Mouse (Mus musculus): ENCODE data around the gene Lingo3. TPM values are rescaled to one million over a fixed set of nuclear protein-coding genes. Genes with fewer than 3 reads are reported as not detected.

Gene Lingo3
- polyA plus RNA-seq, 1 experiment from 2014 or later: not detected

DNA sequence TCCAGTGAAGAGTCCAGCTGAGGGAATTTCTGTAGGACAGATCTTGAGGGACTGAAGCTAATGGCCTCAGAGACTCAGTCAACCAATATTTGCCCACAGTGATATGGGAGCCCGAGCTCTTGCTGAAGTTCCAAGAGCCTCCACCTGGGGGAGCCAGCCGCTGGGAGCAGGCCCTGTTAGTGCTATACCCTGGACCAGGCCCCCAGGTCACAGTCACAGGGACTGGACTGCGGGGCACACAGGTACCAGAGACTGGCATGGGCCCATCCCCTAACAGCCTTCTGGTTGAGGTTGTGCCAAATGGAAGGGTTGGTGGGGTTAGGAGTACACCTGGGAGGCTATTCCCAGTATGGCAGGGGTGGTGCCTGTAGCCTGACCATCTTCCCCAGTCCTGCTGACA, 37.9 kb downstream of the Lingo3 start:
- whole genome bisulfite sequencing (ENCODE audit: missing documents): 22% methylated on average over 3 of the region's 3 CpGs
- Histone ChIP-seq H3K79me2 (ENCODE audit: inconsistent target) (peaks cover 14% of the 10 kb centered on the region), H3K27ac (no peak overlapping the region), H3K4me3 (ENCODE audit: inconsistent target) (no peak overlapping the region), H3K36me3 (ENCODE audit: inconsistent target) (peaks cover 29% of the 10 kb centered on the region)

DNA sequence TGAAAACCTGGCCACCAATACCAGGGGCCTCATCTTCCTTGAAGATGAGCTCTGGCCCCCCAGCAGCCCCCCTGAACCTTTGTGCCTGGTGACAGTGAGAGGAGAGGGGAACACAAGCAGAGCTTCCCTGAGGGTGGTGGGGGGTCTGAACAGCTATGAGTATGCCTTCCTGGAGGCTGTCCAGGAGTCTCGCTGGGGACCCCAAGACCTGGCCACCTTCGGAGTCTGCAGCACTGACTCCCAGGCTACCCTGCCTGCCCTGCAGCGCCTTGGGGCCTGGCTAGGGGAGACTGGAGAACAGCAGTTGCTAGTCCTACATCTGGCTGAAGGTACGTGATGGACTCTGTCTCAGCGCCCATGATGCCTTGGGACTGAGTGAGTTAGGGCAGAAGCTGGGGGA, 38.5 kb downstream of the Lingo3 start:
- H3K4me3 ChIP-seq (ENCODE audit: inconsistent target): no peak overlapping the region
- WGBS (ENCODE audit: missing documents): 100% methylated on average over 5 of the region's 5 CpGs
- peaks cover 20% of the 10 kb centered on the region for H3K79me2 ChIP-seq (ENCODE audit: inconsistent target)
- H3K27ac ChIP-seq: no peak overlapping the region
- H3K36me3 ChIP-seq (ENCODE audit: inconsistent target): peaks cover 29% of the 10 kb centered on the region

DNA sequence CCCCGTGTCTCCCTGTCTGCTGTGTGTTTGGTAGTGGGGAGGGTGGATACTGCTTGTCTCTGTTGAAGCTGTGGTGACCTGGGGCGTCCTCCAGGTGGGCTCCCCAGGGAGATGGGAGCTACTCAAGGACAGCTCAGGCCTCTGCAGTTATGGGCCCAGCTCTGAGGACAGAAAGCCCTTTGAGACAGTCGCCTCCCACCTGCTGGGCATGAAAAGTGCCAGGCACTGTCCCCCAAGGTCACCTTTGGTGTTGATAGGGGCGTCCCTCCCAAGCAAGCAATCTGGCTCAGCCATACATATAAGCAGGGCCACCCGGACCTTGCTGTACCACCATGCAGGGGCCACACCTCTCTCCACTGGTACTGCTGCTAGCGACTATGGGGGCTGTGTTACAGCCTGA, 38.9 kb downstream of the Lingo3 start, which contains the start of gene Amh:
TSS of gene Amh (plus strand) at position 328 of the 400 bp plus-strand sequence.
- H3K79me2 ChIP-seq (ENCODE audit: inconsistent target): peaks cover 24% of the 10 kb centered on the region
- 95% methylated on average over 5 of the region's 6 CpGs for WGBS (ENCODE audit: missing documents)
- H3K4me3 ChIP-seq (ENCODE audit: inconsistent target): no peak within 1 kb of the TSS
- no peak within 1 kb of the TSS for H3K27ac ChIP-seq
- peaks cover 29% of the 10 kb centered on the region for H3K36me3 ChIP-seq (ENCODE audit: inconsistent target)

DNA sequence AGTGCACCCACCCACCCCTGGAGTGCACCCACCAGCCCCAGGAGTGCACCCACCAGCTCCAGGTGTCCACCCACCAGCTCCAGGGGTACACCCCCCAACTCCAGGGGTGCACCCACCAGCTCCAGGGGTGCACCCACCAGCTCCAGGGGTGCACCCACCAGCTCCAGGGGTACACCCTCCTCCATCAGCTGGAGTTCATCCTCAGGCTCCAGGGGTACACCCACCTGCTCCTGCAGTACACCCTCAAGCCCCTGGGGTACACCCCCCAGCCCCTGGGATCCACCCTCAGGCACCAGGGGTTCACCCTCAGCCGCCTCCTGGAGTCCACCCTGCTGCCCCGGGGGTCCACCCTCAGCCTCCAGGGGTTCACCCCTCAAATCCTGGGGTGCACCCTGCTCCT, 39.5 kb downstream of the Lingo3 start:
- WGBS (ENCODE audit: missing documents): 90% methylated on average over 2 of the region's 2 CpGs
- Histone ChIP-seq H3K36me3 (ENCODE audit: inconsistent target) (peaks cover 29% of the 10 kb centered on the region), H3K4me3 (ENCODE audit: inconsistent target) (no peak overlapping the region), H3K27ac (no peak overlapping the region), H3K79me2 (ENCODE audit: inconsistent target) (peaks cover 30% of the 10 kb centered on the region)

DNA sequence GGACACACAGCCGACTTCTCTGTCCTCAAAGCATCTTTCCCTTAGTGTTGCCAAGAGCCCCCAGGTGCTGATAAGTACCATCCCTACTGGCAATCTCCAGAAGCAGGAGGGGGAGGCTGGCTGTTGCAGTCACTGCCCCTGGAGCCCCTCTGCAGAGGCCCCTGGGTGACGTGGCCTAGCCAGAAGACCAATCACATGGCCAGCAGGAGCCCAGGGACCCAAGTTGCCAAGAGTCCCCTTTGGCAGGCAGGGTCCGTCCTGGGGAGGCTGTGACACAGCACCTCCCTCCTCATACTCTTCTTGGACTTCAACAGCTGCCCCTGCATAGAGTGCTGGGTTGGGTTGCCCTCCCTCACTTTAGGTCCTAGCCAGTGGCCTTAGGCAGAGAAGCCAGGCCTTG, 40.8 kb downstream of the Lingo3 start:
- no peak overlapping the region for H3K27ac ChIP-seq
- 93% methylated on average over 3 of the region's 3 CpGs for WGBS (ENCODE audit: missing documents)
- no peak overlapping the region for H3K4me3 ChIP-seq (ENCODE audit: inconsistent target)
- H3K36me3 ChIP-seq (ENCODE audit: inconsistent target): peaks cover 29% of the 10 kb centered on the region
- H3K79me2 ChIP-seq (ENCODE audit: inconsistent target): peaks cover 37% of the 10 kb centered on the region

DNA sequence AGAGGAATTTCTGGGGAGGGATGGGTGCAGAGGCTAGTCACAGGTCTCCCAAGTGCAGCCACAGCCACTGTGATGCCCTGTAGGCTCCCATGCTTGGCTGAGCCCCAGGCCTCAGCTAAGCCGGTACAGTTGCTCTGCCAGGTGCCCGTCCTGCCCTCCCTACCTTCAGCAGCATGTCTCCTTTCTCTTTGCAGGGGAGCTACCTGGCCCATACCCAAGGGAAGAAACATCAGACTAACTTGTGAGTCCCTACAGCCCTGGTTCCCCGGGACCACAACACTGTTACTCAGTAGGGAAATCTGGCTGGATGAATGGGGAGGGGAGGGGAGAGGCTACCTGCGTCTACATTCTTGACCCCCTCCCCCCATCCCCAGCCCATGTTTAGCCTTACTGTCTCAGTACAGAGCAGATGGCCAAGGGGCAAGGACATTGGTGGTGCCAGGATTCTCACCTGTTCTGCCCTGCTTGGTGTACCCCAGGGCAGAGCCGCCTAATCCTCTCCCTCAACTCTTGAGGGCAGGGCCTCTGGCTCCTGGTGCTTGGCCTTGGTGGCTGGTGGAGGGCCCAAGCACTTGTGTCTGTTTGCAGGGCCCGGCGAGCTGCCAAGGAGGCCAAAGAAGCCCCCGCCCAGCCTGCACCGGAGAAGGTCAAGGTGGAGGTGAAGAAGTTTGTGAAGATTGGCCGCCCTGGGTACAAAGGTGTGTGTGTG, 41.5 kb downstream of the Lingo3 start:
- 91% methylated on average over 10 of the region's 10 CpGs for WGBS (ENCODE audit: missing documents)
- no peak overlapping the region for H3K27ac ChIP-seq
- H3K79me2 ChIP-seq (ENCODE audit: inconsistent target): peaks cover 40% of the 10 kb centered on the region
- no peak overlapping the region for H3K4me3 ChIP-seq (ENCODE audit: inconsistent target)
- H3K36me3 ChIP-seq (ENCODE audit: inconsistent target): peaks cover 29% of the 10 kb centered on the region

DNA sequence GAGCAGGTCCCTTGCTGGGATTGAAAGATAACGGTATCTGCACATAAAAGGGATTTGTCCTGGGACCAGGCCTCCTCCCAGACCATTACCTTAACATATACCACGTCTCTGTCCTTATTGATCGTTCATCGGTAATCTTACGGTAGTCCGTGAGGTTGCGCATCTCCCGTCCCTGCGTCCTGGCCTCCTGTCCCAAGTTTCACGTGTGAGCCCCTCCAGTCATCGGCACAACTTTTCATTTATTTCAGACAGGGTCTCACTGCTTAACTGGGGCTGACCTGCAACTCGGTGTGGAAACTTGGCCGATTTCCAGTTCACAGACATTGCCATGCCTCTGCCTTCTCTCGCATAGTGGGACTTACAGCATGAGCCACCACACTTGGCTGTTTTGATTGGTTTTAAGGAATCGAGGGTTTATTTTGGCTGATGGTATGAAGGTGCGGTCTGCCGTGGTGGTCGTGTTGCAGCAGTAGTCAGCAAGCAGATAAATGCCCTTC, 44.7 kb downstream of the Lingo3 start:
- peak overlapping the region; percentile 97 for H3K4me3 ChIP-seq (ENCODE audit: inconsistent target)
- 2% methylated on average over 18 of the region's 18 CpGs for WGBS (ENCODE audit: missing documents)
- H3K36me3 ChIP-seq (ENCODE audit: inconsistent target): peaks cover 38% of the 10 kb centered on the region
- H3K27ac ChIP-seq: peak overlapping the region; percentile 91
- H3K79me2 ChIP-seq (ENCODE audit: inconsistent target): peaks cover 65% of the 10 kb centered on the region

DNA sequence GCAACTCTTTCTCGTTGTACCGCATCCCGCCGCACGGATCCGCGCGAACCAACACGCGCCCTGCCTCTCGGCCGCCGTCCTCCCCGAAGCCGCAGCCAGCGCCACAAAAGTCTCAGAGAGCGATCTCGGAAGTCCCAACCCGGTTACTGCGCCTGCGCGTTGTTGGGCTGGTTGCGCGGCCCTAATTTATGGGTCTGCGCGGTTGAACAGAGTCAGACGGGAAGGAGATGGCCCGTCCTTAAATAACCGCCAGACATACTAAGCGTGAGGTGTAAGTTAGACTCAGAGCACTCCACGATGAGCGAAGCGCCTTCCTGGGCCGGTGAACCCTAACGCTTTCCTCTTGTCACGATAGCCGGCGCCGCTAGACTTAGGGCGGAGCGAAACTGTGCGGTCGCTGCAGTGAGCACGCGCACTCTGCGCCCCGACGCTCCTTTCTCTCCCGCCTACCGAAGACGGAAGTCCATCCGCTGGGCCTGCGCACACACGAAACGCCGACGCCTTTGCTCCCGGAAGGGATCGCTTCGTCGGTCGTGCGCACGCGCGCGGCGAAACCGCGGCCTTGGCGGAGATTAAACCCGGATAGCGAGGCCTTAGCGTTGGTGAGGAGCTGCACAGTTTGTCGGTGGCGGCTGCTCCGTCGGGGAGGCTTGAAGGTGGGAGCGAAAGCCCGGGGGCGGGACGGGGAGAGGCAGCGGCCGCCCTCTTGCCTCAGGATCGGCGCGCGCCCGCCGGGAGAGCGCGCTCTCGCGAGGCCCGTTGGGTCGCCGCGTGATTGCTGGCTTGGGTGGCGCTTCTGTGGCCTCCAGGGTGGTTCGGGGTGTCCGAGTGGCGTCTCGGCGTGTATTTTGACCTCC, 45.5 kb downstream of the Lingo3 start, which contains the start of the genes Sf3a2 and Plekhj1:
TSS of gene Sf3a2 (plus strand) at position 49 of the 857 bp plus-strand sequence.
TSS of gene Plekhj1 (minus strand) at position 477 of the 857 bp plus-strand sequence.
- peaks cover 41% of the 10 kb centered on the region for H3K36me3 ChIP-seq (ENCODE audit: inconsistent target)
- under 1% methylated on average over 104 of the region's 104 CpGs for WGBS (ENCODE audit: missing documents)
- H3K4me3 ChIP-seq (ENCODE audit: inconsistent target): peak within 1 kb of the TSS; percentile 97
- H3K27ac ChIP-seq: peak within 1 kb of the TSS; percentile 91
- H3K79me2 ChIP-seq (ENCODE audit: inconsistent target): peaks cover 65% of the 10 kb centered on the region

DNA sequence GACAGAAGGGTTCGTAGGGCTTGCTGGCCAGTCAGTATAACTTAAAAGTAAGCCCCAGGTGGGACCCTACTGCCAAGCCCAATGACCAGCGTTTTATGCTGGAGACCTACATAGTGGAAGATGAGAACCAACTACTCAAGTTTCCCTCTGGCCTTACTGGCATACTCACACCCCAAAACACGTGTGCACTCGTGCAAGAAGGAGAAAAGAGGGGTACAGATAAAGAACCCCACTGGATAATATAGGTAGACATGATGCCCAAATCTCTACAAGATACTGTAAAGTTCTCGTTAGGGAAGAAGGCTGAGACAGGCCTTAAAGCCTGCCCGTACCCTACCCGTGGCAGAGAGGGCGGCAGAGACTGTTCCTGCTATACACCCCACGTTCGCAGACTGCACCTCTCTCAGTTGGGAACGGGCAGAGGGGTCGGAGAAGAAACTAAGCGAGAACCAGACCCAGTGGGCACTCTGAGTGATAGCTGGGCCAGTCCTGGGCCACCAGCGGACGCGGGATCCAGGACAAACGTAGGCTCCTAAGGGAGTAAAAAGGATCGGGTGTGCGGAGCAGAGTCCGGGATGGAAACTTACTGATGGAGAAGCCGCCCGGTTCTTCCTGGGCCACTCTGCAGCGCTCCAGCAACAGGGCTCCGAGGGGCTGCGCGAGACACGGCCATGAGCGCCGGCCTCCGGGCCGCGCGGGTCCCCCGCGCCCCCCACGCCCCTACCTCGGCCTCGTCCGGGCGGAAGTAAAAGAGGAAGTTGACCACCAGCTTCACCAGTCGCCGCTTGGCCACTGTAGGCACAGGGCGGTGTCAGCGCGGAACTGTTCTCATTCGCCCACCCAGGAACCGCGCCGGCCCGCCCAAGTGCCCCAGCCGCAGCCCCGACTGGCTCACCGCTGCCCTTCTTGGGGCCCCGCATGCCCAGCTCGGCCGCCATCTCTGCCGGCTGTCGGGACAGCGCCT, 46.4 kb downstream of the Lingo3 start:
- Histone ChIP-seq H3K4me3 (ENCODE audit: inconsistent target) (peak overlapping the region; percentile 97), H3K36me3 (ENCODE audit: inconsistent target) (peaks cover 37% of the 10 kb centered on the region; the same call in 1 of the 2 replicates), H3K27ac (peak overlapping the region; percentile 91), H3K79me2 (ENCODE audit: inconsistent target) (peaks cover 65% of the 10 kb centered on the region)
- 2% methylated on average over 59 of the region's 59 CpGs for WGBS (ENCODE audit: missing documents)

DNA sequence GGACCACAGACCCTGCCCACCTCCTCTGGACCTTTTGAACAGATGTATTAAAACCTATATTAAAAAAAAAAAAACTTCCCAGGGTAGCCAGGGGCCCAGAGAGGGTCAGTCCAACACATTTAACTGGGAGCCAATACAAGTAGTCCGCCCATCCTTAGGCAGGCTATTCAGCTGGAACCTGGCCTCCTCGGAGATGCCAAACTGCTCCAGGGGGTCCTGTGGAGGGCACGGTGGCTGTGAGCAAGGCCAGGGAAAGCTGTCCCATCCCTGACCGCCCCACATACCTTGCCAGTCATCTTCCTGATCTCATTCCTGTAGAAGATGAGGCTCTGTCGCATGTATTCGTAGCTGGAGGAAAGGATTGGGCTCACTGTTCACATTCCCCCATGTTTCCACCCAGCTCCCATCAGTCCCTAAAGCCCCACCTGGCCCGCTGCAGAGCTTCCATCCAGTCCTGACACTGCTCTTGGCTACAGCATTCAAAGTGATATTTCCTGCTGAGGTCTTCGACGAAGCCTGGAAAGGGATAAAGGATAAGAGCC, 47.5 kb downstream of the Lingo3 start:
- peak overlapping the region; percentile 89; the same call in 1 of the 2 replicates for H3K4me3 ChIP-seq (ENCODE audit: inconsistent target)
- WGBS (ENCODE audit: missing documents): 93% methylated on average over 9 of the region's 9 CpGs
- H3K79me2 ChIP-seq (ENCODE audit: inconsistent target): peaks cover 55% of the 10 kb centered on the region
- no peak overlapping the region for H3K27ac ChIP-seq
- H3K36me3 ChIP-seq (ENCODE audit: inconsistent target): peaks cover 27% of the 10 kb centered on the region; the same call in 1 of the 2 replicates

DNA sequence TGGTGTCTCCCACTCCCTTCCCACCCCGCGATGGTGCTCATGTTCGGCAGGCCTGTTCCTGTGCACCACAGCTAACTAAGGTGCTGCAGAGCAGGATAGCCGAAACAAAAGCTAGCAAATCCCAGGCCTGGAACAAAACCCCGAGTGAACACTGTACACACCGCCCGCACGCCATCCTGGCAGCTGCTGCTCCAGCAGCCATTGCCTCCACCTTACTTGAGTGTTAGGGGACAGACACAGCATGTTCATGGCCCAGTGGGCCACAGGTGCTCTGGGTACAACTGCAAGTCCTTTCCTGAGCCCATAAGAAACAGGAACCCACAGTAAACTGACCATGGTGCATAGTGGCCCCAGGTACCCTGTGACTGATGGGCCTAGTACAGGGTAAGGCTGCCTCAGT, 49.1 kb downstream of the Lingo3 start:
- peaks cover 32% of the 10 kb centered on the region; the same call in 1 of the 2 replicates for H3K36me3 ChIP-seq (ENCODE audit: inconsistent target)
- no peak overlapping the region for H3K4me3 ChIP-seq (ENCODE audit: inconsistent target)
- peaks cover 39% of the 10 kb centered on the region for H3K79me2 ChIP-seq (ENCODE audit: inconsistent target)
- H3K27ac ChIP-seq: no peak overlapping the region
- 95% methylated on average over 8 of the region's 8 CpGs for WGBS (ENCODE audit: missing documents)

DNA sequence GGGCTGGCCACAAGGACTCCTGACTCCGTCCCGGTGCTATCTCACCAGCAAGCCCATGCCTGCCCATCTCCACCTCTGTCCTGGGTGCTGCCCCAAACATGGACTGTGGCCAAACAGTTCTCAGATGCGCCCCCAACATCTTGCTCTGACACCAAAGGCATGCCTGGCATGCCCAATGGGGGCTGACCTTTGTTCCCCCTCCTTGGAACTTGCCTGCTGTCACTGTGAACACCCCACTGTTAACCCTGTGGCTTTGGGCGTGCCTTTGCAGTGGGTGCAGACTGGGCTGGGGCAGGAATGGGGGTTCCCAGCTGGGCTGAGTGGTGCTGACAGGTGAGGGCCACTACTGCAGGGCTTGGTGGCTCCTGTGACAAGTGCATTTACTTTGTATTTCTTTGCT, 50.0 kb downstream of the Lingo3 start:
- Histone ChIP-seq H3K4me3 (ENCODE audit: inconsistent target) (no peak overlapping the region), H3K79me2 (ENCODE audit: inconsistent target) (peaks cover 30% of the 10 kb centered on the region), H3K27ac (no peak overlapping the region), H3K36me3 (ENCODE audit: inconsistent target) (peaks cover 40% of the 10 kb centered on the region)
- WGBS (ENCODE audit: missing documents): 93% methylated on average over 4 of the region's 4 CpGs

DNA sequence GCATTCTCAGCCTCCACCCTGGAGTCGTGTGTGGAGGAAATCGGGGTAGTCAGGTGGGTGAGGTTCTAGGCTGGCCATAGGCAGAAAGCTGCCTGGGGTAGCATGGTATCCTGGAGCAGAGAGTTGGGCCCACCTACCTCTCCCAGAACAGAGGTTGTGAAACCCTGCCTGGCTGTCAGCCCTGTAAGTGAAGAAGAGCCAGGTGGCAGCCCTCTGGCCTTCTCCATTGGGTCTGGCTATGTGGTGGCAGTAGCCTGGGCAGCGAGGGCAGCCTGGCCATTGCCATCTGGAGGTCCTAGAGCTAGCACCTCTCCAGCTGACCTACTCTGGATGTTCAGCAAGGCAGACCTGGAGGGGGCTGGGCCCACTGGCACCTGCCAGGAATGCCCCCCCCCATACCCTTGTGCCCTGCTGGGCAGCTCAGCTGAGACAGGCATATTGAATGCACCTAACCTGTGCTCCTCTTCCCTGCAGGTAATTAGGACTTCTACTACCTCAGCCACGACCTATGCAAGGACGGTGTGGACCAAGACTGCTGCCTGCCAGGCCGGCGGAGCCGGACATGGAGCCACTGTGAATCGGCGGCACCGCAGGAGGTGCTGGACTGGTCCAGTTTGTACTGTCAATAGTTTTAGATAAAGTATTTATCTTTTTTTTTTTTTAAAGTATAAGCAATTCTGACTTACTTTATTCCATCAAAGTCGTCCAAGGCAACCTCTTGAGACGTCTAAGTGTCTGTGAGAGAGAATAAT, 50.6 kb downstream of the Lingo3 start:
- Histone ChIP-seq H3K27ac (no peak overlapping the region), H3K36me3 (ENCODE audit: inconsistent target) (peaks cover 46% of the 10 kb centered on the region), H3K79me2 (ENCODE audit: inconsistent target) (peaks cover 29% of the 10 kb centered on the region), H3K4me3 (ENCODE audit: inconsistent target) (no peak overlapping the region)
- WGBS (ENCODE audit: missing documents): 88% methylated on average over 13 of the region's 13 CpGs

All from macrophage (primary cell).